Mouse (Mus musculus): ENCODE measurements around the gene A930018P22Rik. TPM values are rescaled to one million over a fixed set of nuclear protein-coding genes. Genes with fewer than 3 reads are reported as not detected.

Gene A930018P22Rik
- total and polyA plus RNA-seq, 3 experiments: not detected

DNA sequence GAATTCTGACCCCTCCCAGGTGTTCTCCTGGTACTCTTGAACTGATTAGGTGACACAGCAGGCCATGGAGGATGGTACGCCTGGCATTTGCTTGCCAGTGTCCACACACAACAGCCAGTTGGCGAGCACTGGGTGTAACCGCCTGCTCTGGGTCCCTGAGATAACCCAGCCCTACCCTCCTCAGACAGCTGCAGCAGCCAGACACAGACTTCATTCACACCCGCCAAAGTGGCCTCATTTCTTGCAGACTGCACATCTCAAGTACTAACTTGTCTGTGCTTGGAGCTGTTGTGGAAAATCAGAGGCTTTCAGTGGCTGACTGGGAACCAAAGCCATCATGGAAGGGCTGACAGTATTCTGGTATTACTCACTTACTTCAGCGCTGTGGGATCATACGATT lies 7.6 kb downstream of the A930018P22Rik start:
- no peaks in the 10 kb centered on the region for H3K36me3 ChIP-seq (replicated peaks)
- DNase-seq (ENCODE audit: low spot score) (no peak), ATAC-seq (ENCODE audit: extremely low read depth, insufficient number of reproducible peaks, low FRiP score, poor library complexity, severe bottlenecking) (no peak)
- H3K9me3 ChIP-seq (replicated peaks): no peaks in the 10 kb centered on the region
- no peak overlapping the region for H3K4me3 ChIP-seq (ENCODE audit: low read depth, low read length)
- H3K4me1 ChIP-seq (ENCODE audit: insufficient read depth, low read depth, low read length): peaks cover 41% of the 10 kb centered on the region
- no peak for TF ChIP-seq POLR2AphosphoS5 (IDR thresholded peaks at IDR 0.05; ENCODE audit: insufficient replicate concordance, low read depth, low read length)
- TF ChIP-seq CTCF (IDR thresholded peaks at IDR 0.05; ENCODE audit: low read depth, low read length): no peak
- no peak for TF ChIP-seq GATA2 (IDR thresholded peaks at IDR 0.05; ENCODE audit: borderline replicate concordance, low read depth, low read length)
- TF ChIP-seq GATA1 (IDR thresholded peaks at IDR 0.05; ENCODE audit: borderline replicate concordance, low read length): no peak
- no peak for TF ChIP-seq TAL1 (conservative IDR thresholded peaks at IDR 0.05; ENCODE audit: low read depth, low read length)
- peaks cover 52% of the 10 kb centered on the region for H3K27me3 ChIP-seq (ENCODE audit: insufficient read depth, low read length)

DNA sequence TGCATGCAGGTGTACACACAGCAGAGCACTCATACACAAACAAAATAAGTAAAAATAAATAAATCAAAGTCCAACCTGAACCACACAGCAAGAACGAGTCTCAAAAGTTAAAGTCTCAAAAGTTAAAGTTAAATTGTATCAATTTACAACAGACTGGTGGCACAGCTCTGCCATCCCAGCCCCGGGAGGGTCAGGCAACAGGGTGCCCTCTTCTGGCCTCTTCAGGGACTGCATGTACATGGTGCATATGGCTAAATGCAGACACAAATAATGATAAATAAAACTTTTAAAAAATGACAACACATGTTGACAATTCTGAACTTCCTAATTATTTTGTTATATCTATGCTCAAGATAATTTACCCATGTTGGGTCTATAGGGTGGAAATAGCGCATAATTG lies 8.4 kb downstream of the A930018P22Rik start:
- DNase-seq (ENCODE audit: low spot score) (no peak), ATAC-seq (ENCODE audit: extremely low read depth, insufficient number of reproducible peaks, low FRiP score, poor library complexity, severe bottlenecking) (no peak)
- H3K4me3 ChIP-seq (ENCODE audit: low read depth, low read length): no peak overlapping the region
- no peaks in the 10 kb centered on the region for H3K9me3 ChIP-seq (replicated peaks)
- H3K4me1 ChIP-seq (ENCODE audit: insufficient read depth, low read depth, low read length): peaks cover 43% of the 10 kb centered on the region
- H3K36me3 ChIP-seq (replicated peaks): no peaks in the 10 kb centered on the region
- no peak for TF ChIP-seq TAL1 (conservative IDR thresholded peaks at IDR 0.05; ENCODE audit: low read depth, low read length)
- no peak for TF ChIP-seq CTCF (IDR thresholded peaks at IDR 0.05; ENCODE audit: low read depth, low read length)
- TF ChIP-seq POLR2AphosphoS5 (IDR thresholded peaks at IDR 0.05; ENCODE audit: insufficient replicate concordance, low read depth, low read length): no peak
- no peak for TF ChIP-seq GATA2 (IDR thresholded peaks at IDR 0.05; ENCODE audit: borderline replicate concordance, low read depth, low read length)
- TF ChIP-seq GATA1 (IDR thresholded peaks at IDR 0.05; ENCODE audit: borderline replicate concordance, low read length): no peak
- peaks cover 50% of the 10 kb centered on the region for H3K27me3 ChIP-seq (ENCODE audit: insufficient read depth, low read length)

DNA sequence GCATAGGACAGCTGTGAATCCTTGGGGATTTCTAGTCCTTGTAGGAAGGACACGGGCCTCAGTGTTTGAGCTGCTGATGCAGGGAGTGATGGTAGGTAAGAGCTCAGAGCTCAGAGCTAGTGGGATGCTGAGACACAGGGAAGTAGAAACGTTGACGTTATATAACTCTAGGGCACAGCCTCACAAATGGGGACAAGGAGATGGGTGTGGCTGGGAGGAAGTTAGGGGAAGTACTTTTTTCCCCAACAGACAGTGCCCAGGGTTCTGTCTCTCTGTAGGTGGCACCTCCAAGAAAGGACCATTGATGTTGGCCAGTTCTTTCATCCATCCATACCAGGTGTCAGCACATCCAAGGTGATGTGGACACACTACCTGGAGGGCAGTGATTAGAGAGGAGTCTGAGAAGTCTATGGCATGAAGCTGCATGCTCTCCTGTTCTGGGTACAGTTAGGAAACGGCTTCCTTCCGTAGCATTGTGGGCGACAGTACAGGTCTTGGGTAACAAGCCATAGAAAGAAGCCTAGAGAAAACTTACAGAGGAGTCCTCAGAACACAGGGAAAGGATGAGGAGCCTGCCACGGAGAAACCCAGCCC lies 9.8 kb downstream of the A930018P22Rik start:
- no peaks in the 10 kb centered on the region for H3K36me3 ChIP-seq (replicated peaks)
- ATAC-seq (ENCODE audit: extremely low read depth, insufficient number of reproducible peaks, low FRiP score, poor library complexity, severe bottlenecking) (no peak), DNase-seq (ENCODE audit: low spot score) (no peak)
- peaks cover 51% of the 10 kb centered on the region for H3K27me3 ChIP-seq (ENCODE audit: insufficient read depth, low read length)
- peaks cover 49% of the 10 kb centered on the region for H3K4me1 ChIP-seq (ENCODE audit: insufficient read depth, low read depth, low read length)
- TF ChIP-seq TAL1 (conservative IDR thresholded peaks at IDR 0.05; ENCODE audit: low read depth, low read length) (no peak), GATA1 (IDR thresholded peaks at IDR 0.05; ENCODE audit: borderline replicate concordance, low read length) (no peak), GATA2 (IDR thresholded peaks at IDR 0.05; ENCODE audit: borderline replicate concordance, low read depth, low read length) (no peak), POLR2AphosphoS5 (IDR thresholded peaks at IDR 0.05; ENCODE audit: insufficient replicate concordance, low read depth, low read length) (no peak), CTCF (IDR thresholded peaks at IDR 0.05; ENCODE audit: low read depth, low read length) (no peak)
- no peaks in the 10 kb centered on the region for H3K9me3 ChIP-seq (replicated peaks)
- no peak overlapping the region for H3K4me3 ChIP-seq (ENCODE audit: low read depth, low read length)

DNA sequence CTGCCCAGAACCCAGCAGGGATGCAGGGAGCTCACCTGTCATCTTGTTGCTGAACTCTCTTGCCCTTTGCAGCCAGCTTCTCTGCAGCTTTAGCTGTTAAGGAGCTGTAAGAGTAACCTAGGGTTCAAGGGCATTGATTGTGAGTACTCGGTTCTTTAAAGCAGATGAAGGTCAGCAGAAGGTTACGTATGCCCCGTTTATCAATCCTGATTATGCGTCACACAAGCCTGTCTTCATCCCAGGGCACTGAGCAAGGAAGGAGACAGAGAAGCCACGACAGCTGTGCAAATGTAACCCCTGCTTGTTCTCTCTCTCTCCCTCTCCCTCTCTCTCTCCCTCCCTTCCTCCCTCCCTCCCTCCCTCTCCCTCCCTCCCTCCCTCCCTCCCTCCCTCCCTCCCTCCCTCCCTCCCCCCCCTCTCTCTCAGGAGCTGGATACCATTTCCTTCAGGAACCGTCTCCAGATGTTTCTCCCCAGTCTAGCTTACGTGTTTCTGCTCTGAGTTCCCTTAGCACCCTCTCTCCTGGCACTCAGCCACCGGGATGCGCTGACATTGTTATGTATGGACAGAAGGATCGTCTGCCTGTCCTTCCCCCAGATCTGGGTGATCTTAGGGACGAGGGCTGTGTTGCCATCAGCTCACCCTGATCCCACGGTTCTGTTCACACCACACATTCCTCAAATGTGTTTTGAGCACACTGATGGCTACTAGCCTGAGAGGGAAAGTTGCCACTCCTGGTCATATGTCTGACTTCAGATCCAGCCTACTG lies 10.7 kb downstream of the A930018P22Rik start:
- H3K9me3 ChIP-seq (replicated peaks): no peaks in the 10 kb centered on the region
- no peaks in the 10 kb centered on the region for H3K36me3 ChIP-seq (replicated peaks)
- TF ChIP-seq GATA2 (IDR thresholded peaks at IDR 0.05; ENCODE audit: borderline replicate concordance, low read depth, low read length): no peak
- no peak for TF ChIP-seq POLR2AphosphoS5 (IDR thresholded peaks at IDR 0.05; ENCODE audit: insufficient replicate concordance, low read depth, low read length)
- TF ChIP-seq GATA1 (IDR thresholded peaks at IDR 0.05; ENCODE audit: borderline replicate concordance, low read length): no peak
- no peak for TF ChIP-seq CTCF (IDR thresholded peaks at IDR 0.05; ENCODE audit: low read depth, low read length)
- no peak for TF ChIP-seq TAL1 (conservative IDR thresholded peaks at IDR 0.05; ENCODE audit: low read depth, low read length)
- no peak overlapping the region for H3K4me3 ChIP-seq (ENCODE audit: low read depth, low read length)
- peaks cover 48% of the 10 kb centered on the region for H3K27me3 ChIP-seq (ENCODE audit: insufficient read depth, low read length)
- H3K4me1 ChIP-seq (ENCODE audit: insufficient read depth, low read depth, low read length): peaks cover 49% of the 10 kb centered on the region
- DNase-seq (ENCODE audit: low spot score) (no peak), ATAC-seq (ENCODE audit: extremely low read depth, insufficient number of reproducible peaks, low FRiP score, poor library complexity, severe bottlenecking) (no peak)

DNA sequence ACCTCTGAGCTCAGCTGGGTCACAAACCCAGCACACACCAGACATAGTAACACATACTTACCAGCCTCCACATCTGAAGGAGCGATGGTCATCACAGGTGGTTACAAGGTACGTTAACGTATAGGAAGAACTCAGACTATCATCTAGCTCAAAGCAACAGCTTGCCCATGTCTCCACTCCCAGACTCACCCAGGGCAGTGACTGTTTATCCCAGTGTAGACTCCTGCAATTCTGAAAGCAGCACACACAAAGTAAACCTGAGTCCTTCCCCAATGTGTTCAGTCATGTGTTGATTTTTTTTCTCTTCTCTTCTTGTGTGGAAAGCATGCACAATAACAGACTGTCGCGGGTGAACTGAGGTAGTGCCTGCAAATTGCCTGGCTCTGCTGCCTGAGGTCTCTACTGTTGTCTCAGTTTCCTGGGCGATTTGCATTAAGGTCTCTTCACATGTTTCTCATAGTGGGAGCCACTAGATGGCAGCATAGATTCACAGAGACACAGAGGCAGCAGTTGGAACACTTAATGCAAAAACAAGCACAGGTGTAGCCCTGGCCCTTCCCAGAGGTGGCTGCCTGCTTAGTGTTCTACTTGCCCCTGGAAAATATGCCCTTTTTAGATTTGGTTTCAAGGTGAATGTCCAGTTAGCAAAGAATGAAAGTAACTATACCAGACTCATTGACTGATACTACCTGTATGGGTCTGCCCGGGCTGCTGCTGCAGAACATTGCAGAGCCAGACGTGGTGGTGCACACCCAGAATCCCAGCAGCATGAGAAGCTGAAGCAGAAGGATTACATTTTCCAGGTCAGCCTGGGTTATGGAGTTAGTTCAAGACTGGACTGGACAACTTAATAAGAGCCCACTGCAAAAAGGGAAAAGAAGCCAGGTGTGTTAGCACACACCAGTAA lies 11.8 kb downstream of the A930018P22Rik start:
- Histone ChIP-seq H3K4me3 (ENCODE audit: low read depth, low read length) (no peak overlapping the region), H3K9me3 (replicated peaks) (peaks cover 4% of the 10 kb centered on the region; the same call in 1 of the 2 replicates), H3K27me3 (ENCODE audit: insufficient read depth, low read length) (peaks cover 39% of the 10 kb centered on the region), H3K36me3 (replicated peaks) (no peaks in the 10 kb centered on the region), H3K4me1 (ENCODE audit: insufficient read depth, low read depth, low read length) (peaks cover 49% of the 10 kb centered on the region)
- peak; percentile 49; the same call in 1 of the 2 replicates for ATAC-seq (ENCODE audit: extremely low read depth, insufficient number of reproducible peaks, low FRiP score, poor library complexity, severe bottlenecking)
- peak; percentile 56 for DNase-seq (ENCODE audit: low spot score)
- peak; percentile 61 for TF ChIP-seq CTCF (IDR thresholded peaks at IDR 0.05; ENCODE audit: low read depth, low read length)
- TF ChIP-seq GATA2 (IDR thresholded peaks at IDR 0.05; ENCODE audit: borderline replicate concordance, low read depth, low read length): no peak
- no peak for TF ChIP-seq POLR2AphosphoS5 (IDR thresholded peaks at IDR 0.05; ENCODE audit: insufficient replicate concordance, low read depth, low read length)
- no peak for TF ChIP-seq GATA1 (IDR thresholded peaks at IDR 0.05; ENCODE audit: borderline replicate concordance, low read length)

Data from G1E (cell line).